Mouse (Mus musculus) cortical plate, adult 2 months (tissue): ENCODE measurements at regions not wholly inside any gene's neighbourhood (a gene's known extent, or its start where the extent isn't known, plus 50 kb on each side); places are given as distances from the start of the nearest gene placed in this dataset.

Source experiments
- CTCF ChIP-seq: fragments of 200-500 bp; IDR thresholded peaks from 2 replicates; pipeline ENCODE4 v1.5.1; 2011; ENCODE audit warnings: mild to moderate bottlenecking, control low read depth, low read length; ENCODE audit not compliant: insufficient read depth; ENCODE audit errors: extremely low read depth
- POLR2A ChIP-seq: fragments of 200-500 bp; IDR thresholded peaks from 2 replicates; pipeline ENCODE4 v1.6.1; 2011; ENCODE audit warnings: mild to moderate bottlenecking, low read length, control low read depth; ENCODE audit not compliant: insufficient read depth; ENCODE audit errors: extremely low read depth

DNA sequence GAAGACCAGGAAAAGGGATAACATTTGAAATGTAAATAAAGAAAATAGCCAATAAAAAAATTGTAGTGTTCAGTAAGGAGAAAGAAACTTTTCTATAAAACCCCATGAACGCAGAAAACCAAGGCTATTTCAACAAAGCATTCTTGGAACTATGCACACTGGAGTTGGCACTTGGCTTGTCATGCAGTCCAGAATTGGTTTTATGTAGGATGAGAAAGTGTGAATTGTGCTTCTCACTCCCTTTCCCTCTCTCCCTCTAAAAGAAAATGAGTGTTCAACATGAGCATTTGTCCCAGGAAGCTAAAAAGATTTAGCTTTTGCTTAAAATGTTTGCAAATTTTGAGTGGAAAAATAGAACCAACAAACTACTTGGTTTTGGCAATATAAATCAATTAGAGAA lies 841.6 kb upstream of the Adam24 start:
- TF ChIP-seq CTCF (no peak), POLR2A (no peak)
